Mouse (Mus musculus) lung, adult 10 weeks (tissue): ENCODE results near the gene Kcnma1. TPM values are rescaled to one million over a fixed set of nuclear protein-coding genes. Genes with fewer than 3 reads are reported as not detected.

ENCODE experiments used
- polyA plus RNA-seq: library from polyadenylated mRNA; stranded (reverse); fragments of 350-450 nt; fragmentation: Illumina TruSeq; extraction: RNeasy Lipid Tissue Mini Kit (QIAGEN cat#74804); gene quantifications from one replicate; pipeline ENCODE4 v1.2.3, GENCODE M21; 2014; ENCODE audit warnings: low read depth, low replicate concordance; ENCODE audit not compliant: insufficient read depth

The Kcnma1 gene
- 0.13 TPM for polyA plus RNA-seq

DNA sequence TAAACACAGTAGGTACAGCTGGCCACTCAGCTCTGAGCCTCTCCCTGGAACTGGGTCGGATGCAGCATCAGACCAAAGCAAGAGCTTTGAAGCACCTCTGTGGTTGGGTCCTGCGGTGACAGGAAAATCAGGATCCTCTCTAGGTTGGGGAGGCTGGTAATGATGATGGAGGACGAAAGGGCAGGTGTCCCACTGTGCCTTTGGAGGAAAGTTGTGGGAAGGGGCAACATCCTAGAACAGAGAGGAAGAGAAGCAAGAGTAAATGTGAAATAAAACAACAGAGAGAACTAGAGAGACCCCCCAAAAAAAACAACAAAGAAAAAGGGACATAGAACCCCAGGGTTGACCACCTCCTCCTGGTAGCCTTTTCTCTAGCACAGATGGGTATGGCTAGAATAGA is at the start of gene Kcnma1:
Gene Kcnma1, minus strand, starts transcription at position 101 of the 400 bp plus-strand sequence.

Other genes starting within 250 kb of the Kcnma1 start
- gene Dlg5, start 231.4 kb upstream of the Kcnma1 start, polyA plus RNA-seq, result 6.6 TPM